Mouse (Mus musculus) neural tube, embryonic 14.5 days (tissue): ENCODE results near the gene Plpp2. TPM values are rescaled to one million over a fixed set of nuclear protein-coding genes. Genes with fewer than 3 reads are reported as not detected.

Source experiments
- ATAC-seq: fragments of 200-750 bp; cut with Nextera tagmentation; 2 replicates; pipeline ENCODE4 v1.8.0; 2017; ENCODE audit warnings: low read depth, mild to moderate bottlenecking, moderate TSS enrichment, moderate library complexity
- H3K27ac ChIP-seq: fragments of 300-500 bp; sonication (generic); 2 replicates; pipeline ENCODE4 v1.5.1; 2014; ENCODE audit warnings: low read depth, mild to moderate bottlenecking, control low read depth, low read length, moderate library complexity, mixed read lengths
- H3K27me3 ChIP-seq: fragments of 300-500 bp; sonication (generic); 2 replicates; pipeline ENCODE4 v1.6.1; 2014; ENCODE audit warnings: low read length; ENCODE audit not compliant: control insufficient read depth, insufficient read depth
- H3K36me3 ChIP-seq: fragments of 300-500 bp; sonication (generic); 2 replicates; pipeline ENCODE4 v1.6.1; 2014; ENCODE audit warnings: low read length, mixed read lengths; ENCODE audit not compliant: control insufficient read depth, insufficient read depth
- H3K4me1 ChIP-seq: fragments of 300-500 bp; sonication (generic); 2 replicates; pipeline ENCODE4 v1.6.1; 2014; ENCODE audit warnings: low read length; ENCODE audit not compliant: control insufficient read depth, insufficient read depth
- H3K4me2 ChIP-seq: fragments of 300-500 bp; sonication (generic); 2 replicates; pipeline ENCODE4 v1.6.1; 2014; ENCODE audit warnings: mild to moderate bottlenecking, low read depth, low read length, control low read depth
- H3K4me3 ChIP-seq: fragments of 300-500 bp; sonication (generic); 2 replicates; pipeline ENCODE4 v1.5.1; 2014; ENCODE audit warnings: low read depth, low read length, control low read depth, mixed read lengths
- H3K9ac ChIP-seq: fragments of 300-500 bp; sonication (generic); replicated peaks from 2 replicates; pipeline ENCODE4 v1.6.1; 2014; ENCODE audit warnings: low read depth, mild to moderate bottlenecking, control low read depth, low read length, mixed read lengths
- H3K9me3 ChIP-seq: fragments of 300-500 bp; sonication (generic); 2 replicates; pipeline ENCODE4 v1.6.1; 2016; ENCODE audit warnings: low read length; ENCODE audit not compliant: control insufficient read depth
- WGBS: fragments of 180-500 bp; shearing (Covaris S2); extraction: QIAGEN DNeasy Blood & Tissue Kit; methylation state at CpG from one replicate; pipeline ENCODE4 v1.1.7; 2014; 5-methylcytosine and 5-hydroxymethylcytosine counted together
- polyA plus RNA-seq: library from polyadenylated mRNA; unstranded; fragments of >200 nt; fragmentation: Nextera tagmentation; extraction: Ambion mirVana; gene quantifications from 2 replicates; pipeline ENCODE4 v1.2.1, GENCODE M21; 2014

Gene Plpp2
- polyA plus RNA-seq, result 18.3 and 22.6 TPM in 2 replicates

GRCm38 (mm10) chr10:79533126-79533911 lies at the start of gene Plpp2:
Gene Plpp2, minus strand, starts transcription at chr10:79533796.
- peak; percentile 61 for ATAC-seq
- 0 out of 2 replicates have a peak, but pooled peaks cover 3% of the 10 kb centered on the region for H3K4me1 ChIP-seq
- no peaks in the 10 kb centered on the region for H3K9me3 ChIP-seq
- peak within 1 kb of the TSS; percentile 49 for H3K4me3 ChIP-seq
- under 1% methylated on average over 51 of the region's 52 CpGs for WGBS
- H3K9ac ChIP-seq, result peak within 1 kb of the TSS; percentile 61
- no peak within 1 kb of the TSS for H3K27ac ChIP-seq
- H3K36me3 ChIP-seq, result peaks cover 2% of the 10 kb centered on the region; the same call in 1 of the 2 replicates
- H3K27me3 ChIP-seq, result no peaks in the 10 kb centered on the region
- peak within 1 kb of the TSS; percentile 92 for H3K4me2 ChIP-seq

DNA sequence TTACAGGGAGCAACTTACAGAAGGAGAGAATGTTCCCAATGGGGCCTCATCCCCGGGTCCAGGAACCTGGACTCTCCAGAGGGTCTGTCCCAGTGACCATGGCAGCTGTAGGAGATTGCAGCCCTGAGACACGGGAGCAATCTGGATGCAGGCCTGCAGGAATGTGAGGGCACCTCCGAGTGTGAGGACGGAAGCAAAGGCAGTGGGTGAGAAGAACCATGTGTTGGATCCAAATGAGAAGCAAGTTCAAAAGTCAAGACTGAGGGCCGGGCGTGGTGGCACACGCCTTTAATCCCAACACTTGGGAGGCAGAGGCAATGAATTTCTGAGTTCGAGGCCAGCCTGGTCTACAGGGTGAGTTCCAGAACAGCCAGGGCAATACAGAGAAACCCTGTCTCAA lies 47.9 kb upstream of the Plpp2 start:
- Histone ChIP-seq H3K27me3 (no peaks in the 10 kb centered on the region), H3K9ac (no peak overlapping the region), H3K4me2 (no peak overlapping the region), H3K36me3 (no peaks in the 10 kb centered on the region), H3K9me3 (no peaks in the 10 kb centered on the region), H3K4me3 (no peak overlapping the region), H3K4me1 (no peaks in the 10 kb centered on the region), H3K27ac (no peak overlapping the region)
- 93% methylated on average over 8 of the region's 8 CpGs for WGBS
- no peak for ATAC-seq

DNA sequence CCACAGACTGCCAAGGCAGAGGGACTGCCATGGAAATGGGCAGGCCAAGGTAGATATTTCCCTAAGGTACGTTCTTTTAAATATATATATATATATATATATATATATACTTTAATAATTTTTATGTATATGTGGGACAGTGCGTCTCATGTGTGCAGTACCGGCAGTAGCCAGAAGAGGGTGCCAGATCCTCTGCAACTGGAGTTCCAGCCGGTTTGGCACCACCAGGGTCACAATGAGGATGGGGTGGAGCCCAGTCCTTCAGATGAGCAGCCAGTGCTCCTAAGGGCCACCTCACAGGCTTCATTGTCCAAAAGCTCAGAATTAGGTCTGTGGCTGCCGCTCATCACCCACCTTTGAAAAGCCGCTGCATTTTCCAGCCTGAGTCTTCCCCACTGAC lies 47.2 kb upstream of the Plpp2 start:
- Histone ChIP-seq H3K4me2 (no peak overlapping the region), H3K9ac (no peak overlapping the region), H3K36me3 (no peaks in the 10 kb centered on the region), H3K27ac (no peak overlapping the region), H3K9me3 (no peaks in the 10 kb centered on the region), H3K4me3 (no peak overlapping the region), H3K27me3 (no peaks in the 10 kb centered on the region), H3K4me1 (no peaks in the 10 kb centered on the region)
- WGBS, result 36% methylated on average over 6 of the region's 6 CpGs
- ATAC-seq, result no peak

- 71% methylated on average over 7 of the region's 7 CpGs for WGBS
These were observed 46.8 kb upstream of the Plpp2 start for GRCm38 (mm10) chr10:79580356-79580755.

GRCm38 (mm10) chr10:79579781-79580180 lies 46.2 kb upstream of the Plpp2 start:
- 83% methylated on average over 12 of the region's 12 CpGs for WGBS
- ATAC-seq, result no peak
- H3K4me1 ChIP-seq, result no peaks in the 10 kb centered on the region
- no peak overlapping the region for H3K9ac ChIP-seq
- H3K36me3 ChIP-seq, result no peaks in the 10 kb centered on the region
- no peak overlapping the region for H3K4me3 ChIP-seq
- H3K27me3 ChIP-seq, result no peaks in the 10 kb centered on the region
- H3K9me3 ChIP-seq, result no peaks in the 10 kb centered on the region
- H3K4me2 ChIP-seq, result no peak overlapping the region
- no peak overlapping the region for H3K27ac ChIP-seq

More at GRCm38 (mm10) chr10:79580356-79580755, 46.8 kb upstream of the Plpp2 start:
- ATAC-seq, result no peak
- no peaks in the 10 kb centered on the region for H3K9me3 ChIP-seq
- no peaks in the 10 kb centered on the region for H3K36me3 ChIP-seq
- H3K4me2 ChIP-seq, result no peak overlapping the region
- no peaks in the 10 kb centered on the region for H3K4me1 ChIP-seq
- no peak overlapping the region for H3K9ac ChIP-seq
- H3K27me3 ChIP-seq, result no peaks in the 10 kb centered on the region
- H3K27ac ChIP-seq, result no peak overlapping the region
- no peak overlapping the region for H3K4me3 ChIP-seq

GRCm38 (mm10) chr10:79578891-79579290 lies 45.3 kb upstream of the Plpp2 start:
- Histone ChIP-seq H3K4me2 (no peak overlapping the region), H3K4me1 (no peaks in the 10 kb centered on the region), H3K4me3 (no peak overlapping the region), H3K27me3 (no peaks in the 10 kb centered on the region), H3K36me3 (no peaks in the 10 kb centered on the region), H3K9me3 (no peaks in the 10 kb centered on the region), H3K9ac (no peak overlapping the region), H3K27ac (no peak overlapping the region)
- WGBS, result 76% methylated on average over 7 of the region's 7 CpGs
- ATAC-seq, result no peak

DNA sequence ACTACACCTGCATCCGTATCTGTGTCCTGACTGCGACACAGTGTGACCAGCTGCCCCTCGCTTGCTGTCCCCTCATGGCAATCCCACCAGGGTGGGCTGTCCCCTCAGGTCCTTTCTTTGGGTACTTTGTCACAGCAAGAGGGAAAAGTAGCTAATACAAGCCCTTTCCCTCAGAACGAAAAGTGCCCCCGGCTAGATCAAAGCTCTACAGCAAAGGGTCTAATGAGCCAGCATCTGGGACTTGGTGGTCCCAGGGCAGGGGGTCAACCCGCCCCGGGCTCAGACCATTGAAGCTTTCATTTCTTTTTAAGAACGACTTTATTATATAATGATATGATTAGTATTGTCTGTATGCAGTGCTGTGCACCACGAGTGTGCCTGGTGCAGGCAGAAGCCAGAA lies 44.7 kb upstream of the Plpp2 start:
- no peak overlapping the region for H3K4me2 ChIP-seq
- WGBS, result 56% methylated on average over 9 of the region's 9 CpGs
- no peak overlapping the region for H3K4me3 ChIP-seq
- H3K27me3 ChIP-seq, result no peaks in the 10 kb centered on the region
- no peak overlapping the region for H3K27ac ChIP-seq
- no peaks in the 10 kb centered on the region for H3K36me3 ChIP-seq
- no peaks in the 10 kb centered on the region for H3K4me1 ChIP-seq
- ATAC-seq, result no peak
- H3K9ac ChIP-seq, result no peak overlapping the region
- H3K9me3 ChIP-seq, result no peaks in the 10 kb centered on the region

DNA sequence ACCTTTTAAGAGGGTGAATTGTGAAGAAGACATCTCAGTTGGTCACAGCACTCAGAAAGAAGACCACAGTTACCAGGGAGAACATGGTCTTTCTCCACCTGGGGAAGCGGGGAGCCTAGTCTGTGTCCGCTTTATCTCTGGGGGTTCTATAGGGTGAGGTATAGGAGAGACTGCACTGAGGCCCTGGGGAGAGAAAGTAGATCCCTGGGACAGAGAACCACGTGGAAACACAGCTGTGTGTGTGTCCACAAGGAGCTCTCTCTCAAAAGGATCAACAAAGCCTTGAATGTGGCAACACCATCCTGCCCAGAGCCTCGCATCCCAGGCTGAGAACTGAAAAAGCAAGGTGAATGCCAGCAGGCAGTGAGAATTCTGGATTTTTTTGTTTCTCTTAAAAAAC lies 43.8 kb upstream of the Plpp2 start:
- no peak overlapping the region for H3K27ac ChIP-seq
- ATAC-seq, result no peak
- 77% methylated on average over 4 of the region's 4 CpGs for WGBS

DNA sequence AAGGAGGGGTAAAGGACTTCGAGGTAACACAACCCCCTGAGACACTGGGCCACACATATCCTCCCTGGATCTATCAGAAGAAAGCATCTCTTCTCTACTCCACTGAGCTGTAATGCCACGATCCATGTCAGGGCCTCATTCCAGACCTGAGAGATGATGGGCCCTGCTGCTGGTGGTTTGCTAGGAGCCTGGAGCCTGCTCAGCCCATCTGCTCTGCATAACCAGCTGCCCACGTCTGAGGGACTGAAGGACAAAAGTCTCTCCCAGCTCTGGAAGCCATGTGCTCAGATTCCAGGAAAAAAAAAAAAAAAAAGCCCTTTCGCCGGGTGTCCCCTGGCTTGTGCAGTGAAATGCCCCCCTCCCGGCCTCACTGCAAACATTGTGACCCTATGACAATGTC lies 42.2 kb upstream of the Plpp2 start:
- H3K9me3 ChIP-seq, result no peaks in the 10 kb centered on the region
- ATAC-seq, result no peak
- H3K4me1 ChIP-seq, result no peaks in the 10 kb centered on the region
- H3K4me3 ChIP-seq, result no peak overlapping the region
- no peak overlapping the region for H3K9ac ChIP-seq
- no peak overlapping the region for H3K27ac ChIP-seq
- H3K4me2 ChIP-seq, result no peak overlapping the region
- no peaks in the 10 kb centered on the region for H3K27me3 ChIP-seq
- no peaks in the 10 kb centered on the region for H3K36me3 ChIP-seq
- WGBS, result 83% methylated on average over 6 of the region's 6 CpGs

More for the DNA sequence above, 43.8 kb upstream of the Plpp2 start:
- no peaks in the 10 kb centered on the region for H3K36me3 ChIP-seq
- H3K4me2 ChIP-seq, result no peak overlapping the region
- no peaks in the 10 kb centered on the region for H3K4me1 ChIP-seq
- no peaks in the 10 kb centered on the region for H3K9me3 ChIP-seq
- no peaks in the 10 kb centered on the region for H3K27me3 ChIP-seq
- no peak overlapping the region for H3K4me3 ChIP-seq
- H3K9ac ChIP-seq, result no peak overlapping the region
